Mouse (Mus musculus) A20 (cell line): ENCODE measurements around the gene Psenen.

Source experiments
- DNase-seq: peaks from one replicate; pipeline ENCODE4 v3.0.0-alpha.2; 2011; ENCODE audit warnings: low read depth, low spot score

Gene Psenen

DNA sequence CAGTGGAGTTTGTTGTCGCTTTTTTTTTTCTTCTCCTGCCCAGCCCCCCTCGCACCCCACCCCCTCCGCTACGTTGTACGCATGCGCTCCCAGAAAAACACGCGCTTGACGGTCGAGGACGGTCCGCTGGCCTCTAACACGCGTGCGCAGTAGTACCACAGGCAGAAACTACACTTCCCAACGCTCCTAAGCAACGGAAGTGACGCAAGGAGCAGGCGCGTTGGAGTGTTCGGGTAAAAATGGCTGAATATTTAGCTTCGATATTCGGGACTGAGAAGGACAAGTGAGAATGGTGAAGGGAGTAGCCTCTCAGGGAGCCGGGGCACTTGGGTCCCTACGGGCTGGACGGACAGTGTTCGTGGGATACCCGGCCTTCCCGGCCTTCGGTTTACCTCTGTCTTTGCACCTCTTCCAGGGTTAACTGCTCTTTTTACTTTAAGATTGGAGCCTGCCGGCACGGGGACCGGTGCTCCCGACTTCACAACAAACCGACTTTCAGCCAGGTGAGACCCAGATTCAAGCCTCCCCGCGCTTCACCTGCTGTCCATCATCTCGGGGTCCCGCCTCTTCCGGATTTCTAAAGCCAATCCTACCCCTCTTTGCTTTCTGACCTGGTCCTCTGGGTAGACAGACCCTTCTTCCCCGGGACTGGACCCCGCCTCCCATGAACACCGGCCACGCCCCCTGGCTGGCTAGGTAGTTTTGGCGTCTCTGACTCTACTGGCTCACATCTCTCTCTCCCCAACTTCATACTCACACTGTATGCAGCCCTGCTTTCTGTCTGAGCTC, at the start of gene Psenen, which contains the start of the genes U2af1l4 and Gm49396:
Gene Psenen, minus strand, starts transcription at position 511 of the 789 bp plus-strand sequence.
Gene U2af1l4, plus strand, starts transcription at position 185 of the 789 bp plus-strand sequence.
Gene Gm49396, plus strand, starts transcription at position 228 of the 789 bp plus-strand sequence.
- peak; percentile 97 for DNase-seq

DNA sequence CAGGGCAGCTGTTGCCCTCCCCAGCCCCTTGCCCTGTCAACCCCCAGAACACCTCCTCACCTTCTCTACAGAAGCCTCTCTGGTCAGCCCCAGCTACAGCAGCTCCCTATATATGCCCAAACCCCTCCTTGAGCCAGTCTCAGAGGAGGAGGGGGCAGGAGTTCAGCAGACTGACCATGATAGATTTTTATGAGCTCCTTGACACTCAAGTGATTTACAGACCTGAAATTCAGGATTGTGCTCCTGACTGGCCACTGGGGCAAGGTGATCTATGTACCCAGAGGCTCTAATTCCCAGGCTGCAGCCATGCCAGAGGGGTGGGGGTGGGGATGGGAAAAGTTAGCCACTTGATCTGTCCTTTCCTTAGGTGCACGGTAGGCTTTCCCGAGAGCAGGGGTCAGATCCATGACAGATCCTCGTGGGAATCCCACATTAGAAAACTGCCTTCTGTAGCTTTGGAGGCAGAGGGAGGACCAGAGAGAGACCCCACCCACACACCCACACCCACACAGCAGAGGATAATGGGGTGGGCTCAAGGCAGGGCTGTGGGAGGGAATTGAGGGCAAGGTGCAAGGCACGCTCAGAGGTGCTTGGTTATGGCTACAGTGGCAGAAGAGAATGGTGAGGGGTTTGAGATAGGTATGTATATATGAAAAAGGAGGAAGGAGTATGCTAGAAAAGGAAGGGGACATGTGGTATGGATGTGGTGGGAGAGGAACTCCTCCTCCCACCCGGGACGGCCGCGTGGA, 49.4 kb upstream of the Psenen start, which contains the start of gene Upk1a:
Gene Upk1a, minus strand, starts transcription at position 194 of the 749 bp plus-strand sequence.
- DNase-seq: no peak

DNA sequence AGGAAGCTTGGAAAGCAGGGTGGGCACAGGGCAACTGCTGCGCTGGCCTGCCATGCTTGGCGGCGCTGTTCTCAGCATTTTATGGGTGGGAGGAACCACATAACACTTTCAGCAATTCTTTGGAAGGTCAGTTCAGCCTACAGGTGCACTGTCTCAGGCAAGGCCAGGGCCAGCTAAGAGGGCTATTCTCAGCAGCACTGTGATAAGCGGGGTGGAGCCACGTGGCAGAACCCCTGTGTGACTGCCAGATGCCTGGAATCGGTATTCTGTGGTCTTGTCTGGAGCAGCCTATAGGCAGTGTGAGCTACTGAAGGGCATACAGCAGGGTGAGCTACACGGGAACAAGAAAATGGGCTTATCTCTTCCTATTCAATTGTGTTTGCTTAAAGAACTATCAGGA, 46.6 kb upstream of the Psenen start:
- DNase-seq: no peak

DNA sequence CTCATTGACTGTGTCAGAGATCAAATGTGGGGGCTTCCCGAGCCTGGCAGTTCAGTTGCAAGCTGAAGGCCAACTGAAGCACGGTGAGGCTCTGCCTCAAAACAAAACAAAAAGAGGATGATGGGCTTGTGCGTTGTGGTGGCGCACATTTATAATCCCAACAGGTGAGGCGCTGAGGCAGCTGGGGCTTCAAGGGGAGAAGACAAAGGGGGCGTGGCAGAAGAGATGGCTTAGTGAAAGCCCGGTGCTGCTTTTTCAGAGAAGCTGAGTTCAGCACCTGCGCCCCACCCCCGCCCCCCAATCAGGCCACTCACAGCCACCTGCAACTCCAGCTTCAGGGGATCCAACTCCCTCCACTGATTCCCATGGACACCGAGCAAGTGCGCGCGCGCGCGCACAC, 45.0 kb upstream of the Psenen start:
- peak; percentile 88 for DNase-seq

DNA sequence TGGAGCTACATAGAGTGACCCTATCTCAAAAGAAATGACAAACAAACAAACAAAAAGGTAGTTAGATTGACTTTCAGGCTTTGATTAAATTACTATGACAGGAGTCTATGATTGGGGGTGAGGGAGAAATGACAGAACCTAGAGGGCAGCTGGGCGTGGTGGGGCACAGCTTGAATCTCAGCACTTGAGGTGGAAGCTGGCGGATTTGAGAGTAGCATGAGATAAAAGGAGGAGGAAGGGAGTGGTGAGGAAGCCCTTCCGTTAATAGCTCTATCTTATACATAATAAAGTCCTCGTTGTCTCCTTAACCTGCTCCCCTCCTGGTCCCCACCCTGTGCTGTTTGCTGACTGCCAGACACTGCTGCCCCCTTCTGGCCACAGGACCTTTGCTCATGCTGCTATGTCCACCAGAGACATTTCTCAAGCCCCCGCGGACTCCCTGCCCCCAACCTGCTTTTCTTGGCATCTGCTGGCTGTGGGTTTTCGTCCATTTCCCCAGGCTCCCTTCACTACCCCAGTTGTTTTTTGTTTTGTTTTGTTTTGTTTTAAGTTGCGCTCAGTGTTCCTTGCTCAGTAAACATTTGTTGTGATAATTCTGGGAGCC, 44.4 kb upstream of the Psenen start:
- DNase-seq: peak; percentile 90

DNA sequence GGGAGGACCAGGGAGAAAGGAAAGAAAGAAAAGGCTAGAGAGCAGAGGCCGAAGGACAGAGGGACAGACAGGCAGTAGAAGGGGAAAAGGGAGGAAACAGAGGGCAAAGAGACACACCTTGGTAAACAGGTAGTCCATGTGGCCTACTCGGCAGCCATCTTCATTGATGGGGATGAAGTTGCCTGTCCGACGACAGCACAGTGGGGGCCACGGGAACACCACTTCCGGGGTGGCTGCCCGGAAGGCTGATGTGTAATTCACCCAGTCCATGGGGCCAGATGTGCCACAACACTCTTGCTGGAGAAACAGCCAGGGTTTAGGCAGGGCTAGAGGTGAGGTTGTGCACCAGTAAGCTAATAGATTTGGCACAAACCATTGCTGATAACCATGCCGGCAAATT, 41.5 kb upstream of the Psenen start:
- DNase-seq: no peak

DNA sequence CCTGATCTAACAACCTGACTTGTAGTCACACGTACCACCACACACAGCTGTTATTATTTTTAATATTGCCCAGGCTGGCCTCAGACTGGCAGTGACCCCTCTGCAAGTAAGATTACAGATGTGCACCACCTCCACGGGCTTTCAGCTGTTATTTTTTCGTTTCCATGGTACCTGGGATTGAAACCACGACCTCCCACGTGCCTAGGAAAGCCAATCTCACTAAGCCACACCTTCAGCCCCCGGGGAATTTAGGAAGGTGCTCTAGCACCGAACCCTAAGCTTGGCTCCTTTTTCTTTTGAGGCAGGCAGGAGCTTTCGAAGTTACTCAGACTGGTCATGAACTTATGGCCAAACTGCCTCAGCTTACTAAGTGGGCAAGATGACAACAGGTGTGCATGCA, 41.0 kb upstream of the Psenen start:
- DNase-seq: no peak

DNA sequence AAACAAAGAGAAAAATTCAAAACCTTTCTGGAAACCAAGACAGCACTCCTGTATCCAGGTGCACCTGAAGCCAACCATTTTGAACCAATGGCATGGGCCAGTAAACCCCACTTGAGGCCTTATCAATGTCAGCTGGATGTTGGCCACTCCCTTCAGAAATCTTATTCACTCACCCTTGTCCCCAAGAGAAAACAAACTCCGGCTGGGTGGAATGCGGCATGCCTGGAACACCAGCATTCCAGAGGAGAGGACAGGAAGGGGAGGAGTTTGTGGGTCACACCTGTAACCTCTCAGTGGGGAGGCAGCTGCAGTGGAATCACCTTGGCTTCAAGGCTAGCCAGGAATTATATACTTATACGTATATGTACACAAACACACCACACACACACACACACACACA, 39.2 kb upstream of the Psenen start:
- no peak for DNase-seq

DNA sequence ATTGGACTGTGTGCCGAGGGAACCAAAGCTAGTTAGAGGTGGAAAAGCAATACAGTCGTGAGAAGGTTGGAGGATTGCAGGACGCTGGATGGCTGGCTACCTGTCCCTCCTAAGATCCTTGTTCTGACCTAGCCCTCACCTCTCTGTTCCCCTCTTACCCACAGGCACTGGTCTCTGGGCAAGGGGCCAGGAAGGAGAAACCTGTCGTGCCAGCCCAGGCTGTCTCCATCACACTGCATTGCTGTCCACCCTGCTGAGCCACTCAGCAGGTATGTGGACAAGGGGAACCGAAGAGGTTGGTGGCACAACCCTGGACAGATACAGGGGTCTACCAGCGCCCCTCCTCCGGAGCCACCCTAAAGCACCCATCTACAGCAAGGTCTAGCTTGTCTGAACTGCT, 37.2 kb upstream of the Psenen start:
- DNase-seq: no peak

DNA sequence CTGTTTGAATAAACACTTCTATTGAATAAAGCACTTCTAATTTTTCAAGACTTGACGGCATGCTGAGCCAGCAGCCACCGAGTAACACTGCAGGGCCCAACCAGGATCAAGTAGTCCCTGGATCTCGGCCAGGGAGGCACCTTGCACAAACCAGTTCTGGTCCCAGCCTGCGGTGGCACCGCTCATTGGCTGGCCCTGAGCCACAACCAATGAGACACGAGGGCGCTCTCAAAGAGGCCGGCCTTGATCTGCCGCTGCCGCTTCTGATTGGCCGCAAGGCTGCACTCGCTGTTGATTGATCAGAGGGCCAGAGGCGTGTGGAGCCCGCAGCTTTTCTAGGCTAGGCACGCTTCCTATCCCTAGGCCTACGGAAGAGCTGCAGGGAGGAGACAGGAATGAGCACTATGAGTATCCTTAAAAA, 36.5 kb upstream of the Psenen start:
- no peak for DNase-seq

DNA sequence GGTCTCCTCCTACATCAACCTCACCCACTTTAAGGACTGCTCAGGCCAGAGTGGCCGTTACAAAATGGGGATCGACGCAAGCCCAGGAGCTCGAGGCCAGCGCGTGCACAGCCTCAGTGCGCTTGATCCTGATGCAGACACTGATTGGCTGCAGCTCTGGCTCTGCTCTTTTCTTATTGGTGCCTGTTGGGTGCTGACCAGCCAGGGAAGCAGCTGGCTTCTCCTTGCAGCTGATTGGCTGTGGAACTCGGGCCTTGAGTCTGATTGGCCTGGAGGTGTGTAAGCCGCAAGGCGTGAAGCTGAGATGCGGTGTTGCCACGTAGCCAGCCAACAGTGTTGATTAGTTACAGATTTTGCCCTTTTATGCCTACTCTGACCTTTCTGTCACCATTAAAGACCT, 35.4 kb upstream of the Psenen start, which contains the start of gene Zbtb32:
Gene Zbtb32, minus strand, starts transcription at position 124 of the 400 bp plus-strand sequence.
- DNase-seq: no peak

DNA sequence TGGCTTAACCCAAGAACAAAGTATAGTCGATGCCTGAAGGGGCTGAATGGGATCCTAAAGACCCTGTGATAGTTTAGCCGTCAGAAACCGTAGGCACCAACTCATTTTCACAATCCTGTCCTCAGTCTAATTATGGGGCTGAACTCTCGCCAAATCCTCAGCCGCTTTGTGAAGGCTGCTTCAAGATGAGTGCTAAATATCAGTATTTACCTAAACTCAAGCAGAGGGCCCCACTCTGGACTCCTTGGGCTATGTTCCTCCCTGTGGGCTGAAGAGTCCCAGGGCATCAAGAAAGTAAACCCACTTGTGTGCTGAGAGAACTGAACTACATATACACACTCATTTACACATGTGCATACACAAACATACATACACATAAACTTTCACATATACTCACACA, 33.4 kb upstream of the Psenen start:
- no peak for DNase-seq

DNA sequence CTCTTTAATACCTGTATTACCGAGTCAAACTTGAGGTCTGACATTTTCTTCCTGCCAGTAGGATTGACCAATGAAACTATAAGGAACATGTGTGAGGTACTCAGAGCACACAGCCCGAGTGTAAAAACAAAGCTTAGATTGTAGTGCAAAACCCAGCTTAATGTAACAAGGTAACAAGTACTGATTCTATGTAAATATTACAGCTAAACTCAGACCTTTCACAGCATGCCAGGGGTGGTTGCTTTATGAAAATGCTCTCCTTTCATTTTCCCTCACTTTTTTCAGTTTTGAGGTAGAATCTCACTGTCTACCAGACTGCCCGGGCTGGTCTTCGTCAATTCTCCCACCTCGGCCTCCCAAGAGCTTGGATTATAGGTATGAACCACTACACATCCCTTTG, 32.7 kb upstream of the Psenen start:
- DNase-seq: no peak

DNA sequence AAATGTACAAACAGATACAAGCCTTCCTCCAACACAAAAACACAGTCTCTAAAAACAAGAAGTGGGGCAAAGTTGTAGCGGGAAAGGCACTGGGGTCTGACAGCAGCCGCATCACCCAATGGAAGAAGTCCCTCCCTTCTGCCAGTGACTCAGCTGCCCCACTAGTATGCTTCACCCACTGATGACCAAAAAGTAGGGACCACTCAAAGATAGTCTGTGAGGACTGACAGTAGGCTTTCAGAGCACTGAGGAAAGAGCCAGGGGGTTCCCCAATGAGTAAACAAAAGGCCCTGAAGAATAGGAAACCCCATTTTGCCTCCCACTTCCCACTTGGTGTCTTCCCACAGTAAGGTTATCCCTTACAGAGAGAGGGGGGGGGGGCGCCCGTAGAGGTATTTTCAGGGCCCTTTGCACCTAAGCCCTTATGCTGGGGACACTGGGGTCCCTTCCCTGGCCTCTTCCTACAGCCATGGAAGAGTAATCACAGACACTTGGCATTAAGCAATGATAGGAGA, 31.1 kb upstream of the Psenen start:
- no peak for DNase-seq

DNA sequence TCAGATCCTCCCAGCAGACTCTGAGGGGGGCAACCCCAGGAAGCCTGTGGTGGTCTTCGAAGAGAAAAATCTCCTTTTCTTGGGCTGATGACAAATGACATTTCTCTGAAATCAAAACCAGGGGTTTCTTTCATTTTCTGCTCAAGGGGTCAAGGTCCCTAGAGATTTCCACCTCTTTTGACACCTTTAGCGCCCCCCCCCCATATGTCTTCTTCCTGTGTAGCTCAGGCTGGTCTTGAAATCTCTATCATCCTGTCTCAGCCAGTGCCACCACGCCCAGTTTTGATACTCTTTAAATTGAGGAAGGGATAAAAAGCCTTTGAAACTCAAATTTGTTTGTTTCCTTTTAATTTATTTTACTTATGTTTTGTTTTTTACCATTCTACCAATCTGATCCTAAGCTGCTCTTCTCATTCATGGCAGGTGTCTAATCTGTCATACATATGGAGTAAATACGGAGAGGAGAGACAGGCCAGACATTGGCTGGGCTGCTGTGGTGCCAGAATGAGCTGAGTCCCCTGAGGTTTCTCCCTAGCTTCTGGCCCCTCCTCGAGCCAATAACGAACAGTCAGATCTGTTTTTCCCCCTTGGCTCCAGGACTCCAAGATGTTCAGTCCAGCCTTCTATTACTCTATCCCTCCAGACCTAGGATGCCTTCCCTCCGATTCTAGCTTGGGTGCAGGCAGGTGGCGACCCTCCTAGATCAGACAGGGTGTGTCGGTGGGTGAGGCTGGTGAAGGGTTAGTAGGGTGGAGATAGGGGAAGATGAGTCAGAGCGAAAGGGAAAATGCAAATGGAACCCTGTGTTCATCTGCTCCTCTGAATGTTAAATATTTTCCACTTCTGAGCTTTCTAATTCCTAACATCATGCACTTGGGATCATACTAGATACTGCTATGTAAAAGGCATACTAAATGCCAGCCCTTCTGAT, 30.4 kb upstream of the Psenen start:
- DNase-seq: peak; percentile 96

DNA sequence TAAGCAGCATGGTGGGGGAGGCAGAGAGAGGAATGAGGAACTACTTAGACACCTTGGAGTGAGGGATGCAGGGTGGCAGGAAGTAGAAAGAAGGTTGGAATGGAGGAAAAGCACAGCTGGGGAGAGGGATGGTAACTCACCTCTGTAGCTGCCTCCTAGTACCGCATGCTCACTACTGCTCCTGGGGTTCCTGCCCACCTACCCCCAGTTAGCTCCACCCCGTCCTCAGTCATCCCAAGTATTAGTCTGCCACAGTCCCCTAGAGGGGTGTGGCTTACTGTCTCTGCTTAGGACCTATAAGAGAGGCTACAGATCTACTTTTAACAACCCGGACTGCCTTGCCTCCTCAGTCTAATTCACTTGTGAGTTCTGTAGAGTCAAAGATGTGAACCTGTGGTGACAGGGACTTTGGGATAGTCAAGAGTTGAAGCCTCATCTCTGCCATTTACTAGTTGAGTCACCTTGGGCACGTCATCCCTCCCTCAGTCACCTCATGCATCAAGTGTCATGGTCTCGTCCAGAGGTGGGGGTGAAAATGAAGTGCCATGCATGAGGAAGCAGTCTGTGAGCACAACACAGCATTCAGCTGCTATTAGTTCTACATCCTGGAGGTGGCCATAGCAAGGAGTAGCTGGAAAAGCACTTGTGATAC, 29.5 kb upstream of the Psenen start:
- DNase-seq: peak; percentile 93

DNA sequence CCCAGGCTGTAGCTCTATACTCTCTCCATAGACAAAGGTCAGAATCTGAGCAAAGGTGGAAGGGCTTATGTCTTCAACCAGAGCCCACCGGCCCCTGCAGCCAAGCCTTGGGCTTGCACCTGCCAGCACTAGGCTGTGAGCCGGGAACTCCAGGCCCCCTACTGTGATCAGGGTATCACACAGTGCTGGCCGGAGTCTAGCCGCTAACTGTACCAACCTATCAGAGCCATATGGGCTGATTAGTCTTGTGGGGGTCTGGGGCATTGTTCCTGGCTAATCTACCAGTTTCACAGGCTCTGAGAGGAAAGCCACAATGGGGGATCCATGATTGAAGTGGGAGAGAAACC, 28.2 kb upstream of the Psenen start:
- DNase-seq: peak; percentile 33

DNA sequence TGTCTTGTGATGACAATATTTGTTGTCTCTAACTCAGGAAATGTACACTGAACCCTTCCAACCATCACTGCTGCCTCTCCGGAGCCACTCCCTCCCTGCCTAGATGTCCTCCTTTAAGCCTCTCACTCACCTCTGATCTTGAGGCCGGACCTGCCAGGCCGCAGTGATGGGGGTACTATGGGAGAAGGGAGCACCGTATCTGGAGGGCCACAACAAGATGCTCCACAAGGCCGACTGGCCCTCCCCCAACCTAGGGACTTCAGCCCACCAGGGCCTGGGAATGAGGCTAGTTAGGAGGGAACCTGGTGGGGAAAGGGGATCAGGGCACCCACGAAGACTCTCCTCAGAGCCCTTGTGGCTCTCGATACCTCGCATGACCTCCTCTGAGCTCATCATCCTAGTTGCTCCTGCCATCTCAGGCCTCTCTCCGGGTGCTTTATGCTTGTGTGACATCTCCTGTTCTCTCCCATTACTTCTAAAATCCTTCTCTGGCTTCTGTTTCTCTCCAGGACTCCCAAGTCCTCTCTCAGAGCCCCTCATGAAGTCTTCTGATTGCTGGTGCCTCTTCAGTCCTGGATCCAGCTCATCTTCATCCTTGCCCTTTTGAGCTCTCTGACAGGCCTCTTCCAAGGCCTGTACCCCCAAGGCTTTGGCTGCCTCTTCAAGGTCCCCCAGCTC, 27.6 kb upstream of the Psenen start:
- no peak for DNase-seq

DNA sequence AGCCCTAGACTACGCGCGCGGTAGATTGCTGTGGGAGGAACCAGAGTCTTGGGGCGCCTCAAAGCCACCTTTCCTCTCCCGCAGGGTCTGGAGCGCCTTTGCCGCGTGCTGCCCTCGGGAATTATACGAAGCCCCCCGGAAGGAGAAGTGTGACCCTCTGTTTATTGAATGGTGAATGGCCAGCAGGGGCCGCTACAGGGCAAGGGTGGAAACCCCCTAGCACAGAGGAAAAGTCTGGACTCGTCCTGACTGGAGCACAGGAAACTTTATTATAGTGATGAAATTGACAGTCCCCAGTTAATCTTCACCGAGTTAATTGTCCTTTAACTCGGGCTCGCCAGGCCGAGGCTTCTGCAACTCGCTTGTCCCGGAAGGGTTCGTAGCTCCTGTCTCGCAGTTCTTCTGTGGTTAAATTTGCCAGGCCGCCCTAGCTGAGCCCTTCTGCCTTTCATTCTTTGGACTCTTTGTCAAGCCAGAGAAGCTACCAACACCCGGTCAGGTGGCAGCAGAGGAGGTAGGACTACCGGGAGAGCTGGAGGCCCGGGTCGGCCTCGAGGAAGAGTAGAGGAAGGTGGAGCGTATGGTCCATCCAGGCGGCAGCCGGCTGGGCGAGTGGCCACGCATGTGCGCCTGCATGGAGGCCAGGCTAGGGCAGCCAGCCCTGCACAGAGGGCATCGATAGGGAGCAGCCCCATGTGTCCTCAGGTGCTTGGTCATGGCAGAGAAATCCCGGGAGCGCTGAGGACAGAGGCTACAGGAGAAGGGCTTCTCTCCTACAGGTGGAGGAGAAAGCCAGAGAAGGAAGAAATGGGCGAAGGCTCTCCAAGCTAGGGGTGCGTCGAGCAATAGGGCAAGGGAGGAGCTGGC, 26.2 kb upstream of the Psenen start:
- peak; percentile 88 for DNase-seq
